Mouse (Mus musculus) ES-Bruce4 (cell line): ENCODE data around the gene Wnt2b.

Experiments
- CTCF ChIP-seq: IDR thresholded peaks from one replicate; pipeline ENCODE4 v1.8.1; 2011; ENCODE audit warnings: low read depth, low read length
- EP300 ChIP-seq: IDR thresholded peaks from 2 replicates; pipeline ENCODE4 v1.6.1; 2011; ENCODE audit warnings: low read depth, low read length; ENCODE audit not compliant: insufficient read depth
- POLR2A ChIP-seq: IDR thresholded peaks from one replicate; pipeline ENCODE4 v1.8.1; 2011; ENCODE audit warnings: low read length; ENCODE audit not compliant: insufficient read depth

- TF ChIP-seq CTCF (no peak), POLR2A (no peak), EP300 (no peak)
Measured at GRCm38 (mm10) chr3:104961066-104962059, at the start of gene Wnt2b.
